Mouse (Mus musculus): ENCODE results near the gene Tmem274. TPM values are rescaled to one million over a fixed set of nuclear protein-coding genes. Genes with fewer than 3 reads are reported as not detected.
A peak's percentile ranks its signal among the peaks of the same experiment; 100 is the strongest.
"Not testable (repeated sequence)": the region's sequence is repeated elsewhere in the genome, so short reads cannot be mapped to it uniquely, and the experiment has no call there.

The Tmem274 gene
- not detected for total RNA-seq (2021)
- long read RNA-seq, experiment 1 = 0 reads
- long read RNA-seq, experiment 2 = 0 reads

- DNase-seq (ENCODE audit: low spot score in 2 of 2) = no peak
Observed at GRCm38 (mm10) chr4:149477078-149477477, at the start of gene Tmem274. Gene Tmem274 (plus strand): TSS chr4:149477378.

DNA sequence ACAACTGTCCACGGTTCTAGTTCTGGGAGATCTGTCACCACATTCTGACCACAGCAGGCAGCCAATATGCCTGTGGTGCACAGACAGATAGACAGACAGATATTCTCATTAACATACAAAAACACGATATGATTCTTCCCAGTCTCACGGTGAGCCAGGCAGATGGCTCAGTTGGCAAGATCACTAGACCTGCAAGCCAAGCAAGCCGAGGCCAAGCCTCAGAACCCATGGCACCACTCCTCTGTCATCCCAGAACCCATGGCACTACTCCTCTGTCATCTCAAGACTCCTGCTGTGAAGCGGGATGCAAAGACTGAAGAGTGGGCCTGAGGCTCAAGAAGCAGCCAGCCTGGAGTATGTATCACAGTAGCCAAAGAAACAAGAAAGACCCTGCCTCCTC, 47.6 kb upstream of the Tmem274 start:
- no peak for DNase-seq (ENCODE audit: low spot score in 2 of 2)

DNA sequence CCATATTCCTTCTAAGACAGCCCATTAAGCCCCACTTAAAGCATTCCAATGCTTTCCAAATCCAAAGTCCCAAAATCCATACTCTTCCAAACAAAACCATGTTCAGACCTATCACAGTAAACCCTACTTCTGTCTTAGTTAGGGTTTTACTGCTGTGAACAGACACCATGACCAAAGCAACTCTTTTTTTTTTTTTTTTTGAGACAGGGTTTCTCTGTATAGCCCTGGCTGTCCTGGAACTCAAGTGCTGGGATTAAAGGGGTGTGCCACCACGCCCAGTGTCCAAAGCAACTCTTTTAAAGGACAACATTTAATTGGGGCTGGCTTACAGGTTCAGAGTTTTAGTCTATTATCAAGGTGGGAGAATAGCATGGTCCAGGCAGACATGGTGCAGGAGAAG, 45.3 kb upstream of the Tmem274 start:
- DNase-seq (ENCODE audit: low spot score in 2 of 2) = not testable (repeated sequence)

DNA sequence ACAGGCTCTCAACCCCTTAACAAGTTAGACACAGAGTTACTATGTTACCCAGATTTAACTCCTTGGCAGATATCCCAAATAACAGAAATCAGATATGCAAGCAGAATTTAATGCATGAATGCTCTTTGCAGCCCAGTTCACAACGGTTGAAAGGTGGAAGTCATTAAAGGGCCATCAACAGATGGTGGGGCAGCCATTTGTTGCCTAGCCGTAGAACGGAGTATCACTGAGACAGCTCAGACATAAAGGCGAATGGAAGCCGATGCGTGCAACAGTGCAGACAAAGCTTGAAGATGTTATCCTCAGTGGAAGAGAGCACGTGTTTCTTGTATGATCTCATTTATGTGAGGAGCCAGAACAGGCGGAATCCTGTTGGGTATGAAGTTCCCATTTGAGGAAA, 36.6 kb upstream of the Tmem274 start:
- DNase-seq (ENCODE audit: low spot score in 2 of 2) = no peak

DNA sequence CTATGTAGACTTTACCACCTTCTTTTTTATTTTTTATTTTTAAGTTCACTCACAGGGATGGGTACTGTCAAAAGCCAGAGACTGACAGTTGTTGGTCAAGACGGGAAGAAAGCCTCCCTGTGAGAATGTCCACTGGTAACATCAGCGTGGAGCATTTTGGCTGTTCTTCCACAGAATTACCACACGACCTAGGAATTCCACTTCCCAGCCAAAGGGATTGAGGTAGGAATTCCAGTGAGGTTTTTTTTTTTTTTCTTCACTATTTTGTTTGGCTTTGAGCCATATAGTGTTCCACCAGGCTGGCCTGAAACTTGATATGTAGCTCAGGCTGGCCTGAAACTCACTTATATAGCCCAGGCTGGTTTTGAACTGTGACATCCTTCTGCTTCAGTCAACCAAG, 34.7 kb upstream of the Tmem274 start:
- DNase-seq (ENCODE audit: low spot score in 2 of 2) = no peak

GRCm38 (mm10) chr4:149444465-149444864, 32.7 kb upstream of the Tmem274 start:
- no peak for DNase-seq (ENCODE audit: low spot score in 2 of 2)

- peak; percentile 87 to 89 for DNase-seq (ENCODE audit: low spot score in 2 of 2)
Observed at GRCm38 (mm10) chr4:149444964-149445701, 32.0 kb upstream of the Tmem274 start.

GRCm38 (mm10) chr4:149445868-149446267, 31.3 kb upstream of the Tmem274 start:
- DNase-seq (ENCODE audit: low spot score in 2 of 2) = peak in 1 of 2 experiments; percentile 21

- no peak for DNase-seq (ENCODE audit: low spot score in 2 of 2)
Observed at GRCm38 (mm10) chr4:149446309-149446708, 30.9 kb upstream of the Tmem274 start.

GRCm38 (mm10) chr4:149450636-149451035, 26.5 kb upstream of the Tmem274 start:
- no peak for DNase-seq (ENCODE audit: low spot score in 2 of 2)

- DNase-seq (ENCODE audit: low spot score in 2 of 2) = no peak
Observed at GRCm38 (mm10) chr4:149453656-149454055, 23.5 kb upstream of the Tmem274 start.

- no peak for DNase-seq (ENCODE audit: low spot score in 2 of 2)
Observed at GRCm38 (mm10) chr4:149454263-149454662, 22.9 kb upstream of the Tmem274 start.

DNA sequence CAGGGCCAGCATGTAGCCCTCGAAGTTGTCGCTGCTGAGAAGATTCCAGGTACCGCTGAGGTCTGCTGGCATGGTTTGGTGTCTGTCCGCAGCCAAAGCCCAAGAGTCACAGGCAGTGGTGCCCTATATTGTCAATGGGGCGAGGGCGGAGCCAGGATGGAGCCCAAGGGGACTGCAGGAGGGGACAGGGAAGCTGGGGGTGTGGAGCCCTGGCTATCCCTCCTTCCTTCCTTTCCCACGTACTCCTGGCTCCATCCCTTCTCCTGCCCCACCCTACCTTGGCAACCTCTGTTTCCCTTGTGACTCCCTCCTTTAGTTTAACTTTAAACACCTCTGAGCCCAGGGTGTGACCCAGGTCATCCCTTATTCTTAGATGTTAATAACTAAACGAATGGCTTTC, 22.3 kb upstream of the Tmem274 start, which contains the start of gene Rbp7:
Rbp7 (minus strand) TSS at position 100 of the 400 bp plus-strand sequence.
- DNase-seq (ENCODE audit: low spot score in 2 of 2) = no peak

- DNase-seq (ENCODE audit: low spot score in 2 of 2) = not testable (repeated sequence)
Observed at GRCm38 (mm10) chr4:149457163-149457562, 20.0 kb upstream of the Tmem274 start.

DNA sequence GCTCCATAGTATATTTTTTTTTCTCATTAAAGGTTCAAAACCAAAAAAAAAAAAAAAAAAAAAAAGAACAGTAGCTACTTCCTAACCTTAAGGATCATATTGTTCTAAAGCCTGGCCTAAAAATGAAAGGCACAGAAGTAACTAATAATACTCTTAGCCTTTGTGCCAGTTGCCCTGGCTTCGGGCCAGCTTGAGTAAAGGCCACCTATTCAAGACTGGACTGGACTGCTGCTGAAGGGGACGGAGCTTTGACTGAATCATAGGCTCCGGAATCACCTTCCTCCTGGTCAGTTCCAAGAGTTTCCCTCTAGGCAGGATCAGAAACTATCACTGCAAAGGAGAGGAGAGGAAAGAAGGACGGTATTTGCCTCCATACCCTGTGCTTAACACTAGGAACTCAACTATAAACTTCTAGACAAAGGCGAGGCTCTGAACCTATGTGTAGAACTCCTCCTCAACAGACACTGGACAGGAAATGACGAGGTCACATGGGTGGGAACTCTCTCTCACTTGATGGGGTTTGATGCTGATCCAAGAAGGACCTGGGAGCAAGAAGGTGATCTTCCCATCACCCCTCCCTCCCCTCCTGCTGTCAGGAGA, 19.2 kb upstream of the Tmem274 start:
- no peak for DNase-seq (ENCODE audit: low spot score in 2 of 2)

- DNase-seq (ENCODE audit: low spot score in 2 of 2) = no peak
Observed at GRCm38 (mm10) chr4:149458526-149458925, 18.7 kb upstream of the Tmem274 start.

DNA sequence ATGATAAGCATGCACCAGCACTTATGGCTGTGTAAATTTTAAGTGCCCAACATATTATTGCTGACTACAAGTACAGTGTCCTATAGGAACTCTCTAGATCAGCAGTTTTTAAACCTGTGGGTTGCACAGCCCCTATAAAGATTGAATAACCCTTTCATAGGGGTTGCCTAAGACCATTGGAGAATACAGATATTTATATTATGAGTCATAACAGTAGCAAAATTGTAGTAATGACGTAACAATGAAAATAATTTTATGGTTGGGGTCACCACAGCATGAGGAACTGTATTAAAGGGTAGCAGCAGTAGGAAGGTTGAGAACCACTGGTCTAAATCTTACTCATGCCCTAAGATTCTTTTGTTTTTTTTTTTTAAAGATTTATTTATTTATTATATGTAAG, 17.8 kb upstream of the Tmem274 start:
- DNase-seq (ENCODE audit: low spot score in 2 of 2) = no peak

GRCm38 (mm10) chr4:149460475-149460874, 16.7 kb upstream of the Tmem274 start:
- not testable (repeated sequence) for DNase-seq (ENCODE audit: low spot score in 2 of 2)

DNA sequence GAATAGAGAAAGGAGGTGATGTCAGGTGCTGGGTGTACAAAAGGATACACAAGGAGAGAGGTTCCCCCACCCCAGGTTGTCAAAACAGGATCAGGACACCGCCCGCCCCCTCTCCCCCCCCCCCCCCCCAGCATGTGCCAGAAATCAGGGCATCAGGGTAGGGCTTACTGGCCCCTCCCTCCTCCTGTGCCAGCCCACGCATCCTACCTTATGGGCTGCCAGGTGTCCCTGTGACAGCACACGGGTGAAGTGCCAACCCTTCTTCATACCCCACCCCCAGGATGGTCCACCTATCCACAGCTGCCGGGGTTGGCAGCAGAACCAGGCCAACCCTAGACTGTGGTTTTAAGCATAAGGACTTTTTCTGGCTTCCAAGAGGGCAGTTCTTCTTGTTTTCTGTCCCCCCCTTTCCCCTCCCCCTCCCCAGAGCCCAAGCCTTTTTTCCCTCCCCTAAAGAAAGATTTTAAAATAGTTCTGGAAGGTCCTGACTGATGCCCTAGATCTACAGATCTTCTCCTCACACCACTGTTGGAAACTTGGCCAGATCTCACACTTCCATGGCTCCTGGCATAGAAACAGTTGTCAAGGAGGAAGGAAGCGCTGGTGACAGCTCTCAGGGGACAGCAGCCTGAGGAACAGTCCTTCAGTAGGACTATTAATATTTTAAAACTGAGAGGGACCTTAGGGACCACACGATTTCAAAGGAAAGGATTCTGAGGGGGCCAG, 15.4 kb upstream of the Tmem274 start:
- DNase-seq (ENCODE audit: low spot score in 2 of 2) = no peak

DNA sequence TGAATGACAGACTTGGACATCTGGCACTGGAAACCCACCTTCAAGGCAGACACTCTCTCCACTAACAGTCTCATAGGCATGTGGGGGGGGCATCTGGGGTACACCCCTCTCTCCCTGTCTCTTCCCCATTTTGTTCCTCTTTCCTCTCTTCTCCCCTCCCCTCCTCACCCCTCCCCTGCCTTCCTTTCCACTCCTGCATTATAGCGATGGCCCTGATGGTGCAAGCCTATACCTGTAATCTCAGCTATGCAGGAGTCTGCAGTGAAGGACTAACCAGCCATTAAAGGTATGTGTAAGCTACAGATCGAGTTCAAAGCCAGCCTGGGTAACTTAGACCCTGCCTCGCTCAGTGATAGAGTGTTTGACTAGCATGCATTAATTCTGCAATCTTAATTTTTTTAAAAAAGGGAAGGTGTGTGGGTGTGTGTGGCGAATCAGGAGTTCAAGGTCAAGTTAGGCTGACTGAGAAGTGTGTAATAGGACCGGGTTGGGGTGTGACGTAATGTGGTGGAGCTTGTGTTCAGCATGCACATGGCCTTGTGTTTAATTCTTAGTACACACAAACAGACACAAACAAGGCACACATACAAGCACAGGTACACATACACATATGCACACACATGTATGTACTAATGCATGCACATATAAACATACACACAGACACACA, 14.7 kb upstream of the Tmem274 start:
- no peak for DNase-seq (ENCODE audit: low spot score in 2 of 2)

GRCm38 (mm10) chr4:149463435-149463950, 13.7 kb upstream of the Tmem274 start:
- no peak for DNase-seq (ENCODE audit: low spot score in 2 of 2)

Data from layer of hippocampus, postnatal 14 days (tissue).